Mouse (Mus musculus) left cerebral cortex, adult 9 months (tissue): ENCODE results near the gene Aifm3.
"Not testable (repeated sequence)": the region's sequence is repeated elsewhere in the genome, so short reads cannot be mapped to it uniquely, and the experiment has no call there.

Source experiments
- DNase-seq, 2 experiments: peaks; one replicate each; pipeline ENCODE4 v3.0.0; 2022; ENCODE audit warnings: low spot score in 2 of 2

The Aifm3 gene

GRCm38 (mm10) chr16:17553910-17554685 lies 64.7 kb downstream of the Aifm3 start:
- DNase-seq: no peak

GRCm38 (mm10) chr16:17554702-17555101 lies 65.3 kb downstream of the Aifm3 start:
- DNase-seq: not testable (repeated sequence)

- no peak for DNase-seq
These were observed 66.8 kb downstream of the Aifm3 start for GRCm38 (mm10) chr16:17556180-17556579.

GRCm38 (mm10) chr16:17556907-17557306 lies 67.5 kb downstream of the Aifm3 start:
- DNase-seq: no peak
